Mouse (Mus musculus) cerebellum, adult 2 months (tissue): ENCODE measurements around the gene Ly6g6f. TPM values are rescaled to one million over a fixed set of nuclear protein-coding genes. Genes with fewer than 3 reads are reported as not detected.
A peak's percentile ranks its signal among the peaks of the same experiment; 100 is the strongest.

Source experiments
- DNase-seq, 2 experiments: peaks; one replicate each; pipeline ENCODE4 v3.0.0; 2021
- H3K27ac ChIP-seq: fragments of 200-500 bp; 2 replicates; pipeline ENCODE4 v1.5.1; 2012; ENCODE audit warnings: low read length, control low read depth, inconsistent platforms; ENCODE audit not compliant: insufficient read depth
- H3K27me3 ChIP-seq: fragments of 200-500 bp; 2 replicates; pipeline ENCODE4 v1.6.1; 2012; ENCODE audit warnings: inconsistent platforms, mild to moderate bottlenecking, low read length, moderate library complexity; ENCODE audit not compliant: control insufficient read depth, insufficient read depth
- H3K4me1 ChIP-seq: fragments of 200-500 bp; 2 replicates; pipeline ENCODE4 v1.6.1; 2011; ENCODE audit warnings: low read length; ENCODE audit not compliant: control insufficient read depth, insufficient read depth
- H3K4me3 ChIP-seq: fragments of 200-500 bp; replicated peaks from 2 replicates; pipeline ENCODE3; 2011; ENCODE audit warnings: mild to moderate bottlenecking, low read depth, low read length, control low read depth; ENCODE audit not compliant: insufficient read depth
- CTCF ChIP-seq: fragments of 200-500 bp; IDR thresholded peaks from 2 replicates; pipeline ENCODE4 v1.5.1; 2011; ENCODE audit warnings: low read depth, mild to moderate bottlenecking, control low read depth, low read length, moderate library complexity, borderline replicate concordance; ENCODE audit not compliant: insufficient read depth
- POLR2A ChIP-seq: fragments of 200-500 bp; IDR thresholded peaks from 2 replicates; pipeline ENCODE4 v1.6.1; 2011; ENCODE audit warnings: low read length, control low read depth, borderline replicate concordance; ENCODE audit not compliant: insufficient read depth
- WGBS: fragments of 180-500 bp; shearing (Covaris S2); methylation state at CpG from one replicate; pipeline ENCODE4 v1.1.7; 2018; 5-methylcytosine and 5-hydroxymethylcytosine counted together
- polyA plus RNA-seq: library from polyadenylated mRNA; depleted of rRNA; stranded (reverse); fragments of >200 nt; gene quantifications from 2 replicates; pipeline ENCODE4 v1.2.3, GENCODE M21; 2012

The Ly6g6f gene
- polyA plus RNA-seq, 1 experiment = 1.1 TPM

- H3K27ac ChIP-seq = peak overlapping the region; percentile 72
- peak overlapping the region; percentile 90 for H3K4me3 ChIP-seq
- whole genome bisulfite sequencing = under 1% methylated on average over 33 of the region's 33 CpGs
- H3K27me3 ChIP-seq = no peaks in the 10 kb centered on the region
- no peak for DNase-seq
- peaks cover 9% of the 10 kb centered on the region for H3K4me1 ChIP-seq
- TF ChIP-seq POLR2A (no peak), CTCF (no peak)
Measured at GRCm38 (mm10) chr17:35120745-35121142, 35.3 kb upstream of the Ly6g6f start.

- 27% methylated on average over 8 of the region's 8 CpGs for WGBS
Measured at GRCm38 (mm10) chr17:35115046-35116019, 29.9 kb upstream of the Ly6g6f start, which contains the start of gene Ly6g5b. Gene Ly6g5b, minus strand, starts transcription at chr17:35115428.

GRCm38 (mm10) chr17:35111774-35112173 is 26.4 kb upstream of the Ly6g6f start:
- H3K27me3 ChIP-seq = no peaks in the 10 kb centered on the region
- WGBS = 35% methylated on average over 9 of the region's 9 CpGs

More at GRCm38 (mm10) chr17:35115046-35116019, 29.9 kb upstream of the Ly6g6f start, which contains the start of gene Ly6g5b:
- H3K4me1 ChIP-seq = peaks cover 18% of the 10 kb centered on the region
- no peaks in the 10 kb centered on the region for H3K27me3 ChIP-seq
- H3K27ac ChIP-seq = peak within 1 kb of the TSS; percentile 13; the same call in 1 of the 2 replicates
- peak in 1 of 2 experiments; percentile 35 for DNase-seq
- no peak within 1 kb of the TSS for H3K4me3 ChIP-seq
- TF ChIP-seq CTCF (no peak), POLR2A (no peak)

GRCm38 (mm10) chr17:35108097-35108496 is 22.7 kb upstream of the Ly6g6f start, which contains the start of gene Ly6g5c:
Gene Ly6g5c, plus strand, starts transcription at chr17:35108279.
- Histone ChIP-seq H3K4me3 (no peak within 1 kb of the TSS), H3K27me3 (no peaks in the 10 kb centered on the region), H3K27ac (no peak within 1 kb of the TSS), H3K4me1 (peaks cover 28% of the 10 kb centered on the region)
- 15% methylated on average over 6 of the region's 6 CpGs for WGBS
- TF ChIP-seq CTCF = no peak
- no peak for TF ChIP-seq POLR2A
- peak; percentile 60 to 72 for DNase-seq

More at GRCm38 (mm10) chr17:35111774-35112173, 26.4 kb upstream of the Ly6g6f start:
- TF ChIP-seq CTCF (no peak), POLR2A (no peak)
- Histone ChIP-seq H3K4me1 (peaks cover 24% of the 10 kb centered on the region), H3K4me3 (no peak overlapping the region), H3K27ac (no peak overlapping the region)
- no peak for DNase-seq

- TF ChIP-seq CTCF (no peak), POLR2A (no peak)
- Histone ChIP-seq H3K27ac (peak overlapping the region; percentile 62; the same call in 1 of the 2 replicates), H3K27me3 (no peaks in the 10 kb centered on the region), H3K4me3 (no peak overlapping the region), H3K4me1 (peaks cover 41% of the 10 kb centered on the region)
- 65% methylated on average over 3 of the region's 3 CpGs for WGBS
- no peak for DNase-seq
Measured at GRCm38 (mm10) chr17:35106522-35106921, 21.1 kb upstream of the Ly6g6f start.

- no peak overlapping the region for H3K4me3 ChIP-seq
- DNase-seq = peak; percentile 76 to 77
- no peaks in the 10 kb centered on the region for H3K27me3 ChIP-seq
- 6% methylated on average over 13 of the region's 13 CpGs for WGBS
- TF ChIP-seq POLR2A (no peak), CTCF (peak; percentile 77)
- peaks cover 46% of the 10 kb centered on the region for H3K4me1 ChIP-seq
- peak overlapping the region; percentile 62 for H3K27ac ChIP-seq
Measured at GRCm38 (mm10) chr17:35105740-35106389, 20.5 kb upstream of the Ly6g6f start.

- DNase-seq = no peak
- no peak overlapping the region for H3K4me3 ChIP-seq
- 61% methylated on average over 6 of the region's 6 CpGs for WGBS
- no peaks in the 10 kb centered on the region for H3K27me3 ChIP-seq
- peaks cover 57% of the 10 kb centered on the region for H3K4me1 ChIP-seq
- no peak for TF ChIP-seq POLR2A
- TF ChIP-seq CTCF = no peak
- peak overlapping the region; percentile 23; the same call in 1 of the 2 replicates for H3K27ac ChIP-seq
Measured at GRCm38 (mm10) chr17:35104754-35105153, 19.3 kb upstream of the Ly6g6f start.
